Mouse (Mus musculus) liver, adult 2 months (tissue): Measurements from ENCODE around the gene Fam19a1. TPM values are rescaled to one million over a fixed set of nuclear protein-coding genes. Genes with fewer than 3 reads are reported as not detected.

ENCODE experiments used
- DNase-seq: peaks from one replicate; pipeline ENCODE4 v3.0.0-alpha.2; 2011; ENCODE audit warnings: low read depth, low spot score; ENCODE audit errors: extremely low read depth
- H3K27ac ChIP-seq: fragments of 200-500 bp; replicated peaks from 2 replicates; pipeline ENCODE4 v1.5.1; 2012; ENCODE audit warnings: low read depth, mild to moderate bottlenecking, control low read depth, inconsistent platforms, low read length; ENCODE audit not compliant: insufficient read depth
- H3K27me3 ChIP-seq: fragments of 200-500 bp; 2 replicates; pipeline ENCODE4 v1.6.1; 2012; ENCODE audit warnings: mild to moderate bottlenecking, moderate library complexity, low read length, inconsistent platforms; ENCODE audit not compliant: control insufficient read depth, insufficient read depth
- H3K36me3 ChIP-seq: fragments of 200-500 bp; 2 replicates; pipeline ENCODE4 v1.6.1; 2012; ENCODE audit warnings: low read length, inconsistent platforms; ENCODE audit not compliant: control insufficient read depth, insufficient read depth
- H3K4me1 ChIP-seq: fragments of 200-500 bp; 2 replicates; pipeline ENCODE4 v1.6.1; 2011; ENCODE audit warnings: low read length; ENCODE audit not compliant: control insufficient read depth, insufficient read depth
- H3K4me3 ChIP-seq: fragments of 200-500 bp; 2 replicates; pipeline ENCODE4 v1.5.1; 2011; ENCODE audit warnings: low read depth, mild to moderate bottlenecking, control low read depth, low read length, moderate library complexity; ENCODE audit not compliant: insufficient read depth
- H3K79me2 ChIP-seq: fragments of 200-500 bp; 2 replicates; pipeline ENCODE4 v1.6.1; 2012; ENCODE audit warnings: inconsistent platforms, mild to moderate bottlenecking, low read length, moderate library complexity; ENCODE audit not compliant: control insufficient read depth, insufficient read depth
- H3K9ac ChIP-seq: fragments of 200-500 bp; 2 replicates; pipeline ENCODE4 v1.6.1; 2012; ENCODE audit warnings: low read depth, mild to moderate bottlenecking, control low read depth, inconsistent platforms, low read length
- CTCF ChIP-seq: fragments of 200-500 bp; IDR thresholded peaks from 2 replicates; pipeline ENCODE4 v1.5.1; 2011; ENCODE audit warnings: low read depth, low read length, control low read depth
- POLR2A ChIP-seq: fragments of 200-500 bp; IDR thresholded peaks from 2 replicates; pipeline ENCODE4 v1.6.1; 2011; ENCODE audit warnings: low read length, control low read depth; ENCODE audit not compliant: insufficient read depth; ENCODE audit errors: extremely low read depth
- WGBS: fragments of 180-500 bp; shearing (Covaris S2); methylation state at CpG from one replicate; pipeline ENCODE4 v1.1.7; 2018; 5-methylcytosine and 5-hydroxymethylcytosine counted together
- polyA plus RNA-seq: library from polyadenylated mRNA; depleted of rRNA; stranded (reverse); fragments of >200 nt; gene quantifications from 2 replicates; pipeline ENCODE4 v1.2.3, GENCODE M21; 2012
- total RNA-seq: library from RNA; depleted of rRNA; stranded (reverse); fragments of >200 nt; gene quantifications from 2 replicates; pipeline ENCODE4 v1.2.3, GENCODE M21; 2014

The Fam19a1 gene
- total and polyA plus RNA-seq, 2 experiments, result 0.09 TPM; not detected in 1

- Histone ChIP-seq H3K27me3 (no peaks in the 10 kb centered on the region), H3K27ac (no peak overlapping the region), H3K36me3 (no peaks in the 10 kb centered on the region), H3K79me2 (no peaks in the 10 kb centered on the region), H3K4me3 (no peak overlapping the region), H3K4me1 (no peaks in the 10 kb centered on the region), H3K9ac (no peak overlapping the region)
- no peak for TF ChIP-seq CTCF
- no peak for DNase-seq
- WGBS, result 49% methylated on average over 2 of the region's 2 CpGs
Measured at GRCm38 (mm10) chr6:96420515-96420914, 307.6 kb downstream of the Fam19a1 start.

GRCm38 (mm10) chr6:96429390-96429789 is 316.4 kb downstream of the Fam19a1 start:
- Histone ChIP-seq H3K4me1 (no peaks in the 10 kb centered on the region), H3K4me3 (no peak overlapping the region), H3K27me3 (no peaks in the 10 kb centered on the region), H3K9ac (no peak overlapping the region), H3K36me3 (no peaks in the 10 kb centered on the region), H3K79me2 (no peaks in the 10 kb centered on the region), H3K27ac (no peak overlapping the region)
- WGBS, result 69% methylated on average over 6 of the region's 6 CpGs
- TF ChIP-seq CTCF (no peak), POLR2A (no peak)
- no peak for DNase-seq

DNA sequence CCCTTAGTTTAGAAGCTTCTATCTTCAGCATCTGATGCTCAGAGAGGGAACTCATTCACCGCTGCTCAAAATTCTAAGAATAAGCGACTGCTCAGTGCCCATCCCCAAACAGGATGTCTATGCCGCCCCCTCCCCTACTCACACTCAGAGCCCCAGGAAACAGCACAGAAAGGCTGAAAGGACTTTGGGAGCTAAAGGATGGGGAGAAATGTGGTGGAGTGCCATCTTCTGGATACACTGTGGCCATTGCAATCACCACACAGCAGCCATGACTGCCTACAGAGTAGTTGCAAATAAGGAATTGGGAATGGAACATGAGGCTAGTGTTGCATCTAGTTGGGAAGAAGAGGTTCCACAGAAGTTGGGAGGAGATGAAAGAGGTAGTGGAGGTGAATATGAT is 319.4 kb downstream of the Fam19a1 start:
- Histone ChIP-seq H3K79me2 (no peaks in the 10 kb centered on the region), H3K4me1 (no peaks in the 10 kb centered on the region), H3K36me3 (no peaks in the 10 kb centered on the region), H3K4me3 (no peak overlapping the region), H3K27me3 (no peaks in the 10 kb centered on the region), H3K27ac (no peak overlapping the region), H3K9ac (no peak overlapping the region)
- WGBS, result 68% methylated on average over 3 of the region's 3 CpGs
- no peak for DNase-seq
- no peak for TF ChIP-seq CTCF
- TF ChIP-seq POLR2A, result no peak

GRCm38 (mm10) chr6:96433896-96434295 is 320.9 kb downstream of the Fam19a1 start:
- Histone ChIP-seq H3K79me2 (no peaks in the 10 kb centered on the region), H3K27me3 (no peaks in the 10 kb centered on the region), H3K27ac (no peak overlapping the region), H3K4me1 (no peaks in the 10 kb centered on the region), H3K36me3 (no peaks in the 10 kb centered on the region), H3K9ac (no peak overlapping the region), H3K4me3 (no peak overlapping the region)
- DNase-seq, result no peak
- 71% methylated on average over 1 of the region's 1 CpGs for WGBS
- TF ChIP-seq POLR2A (no peak), CTCF (no peak)

DNA sequence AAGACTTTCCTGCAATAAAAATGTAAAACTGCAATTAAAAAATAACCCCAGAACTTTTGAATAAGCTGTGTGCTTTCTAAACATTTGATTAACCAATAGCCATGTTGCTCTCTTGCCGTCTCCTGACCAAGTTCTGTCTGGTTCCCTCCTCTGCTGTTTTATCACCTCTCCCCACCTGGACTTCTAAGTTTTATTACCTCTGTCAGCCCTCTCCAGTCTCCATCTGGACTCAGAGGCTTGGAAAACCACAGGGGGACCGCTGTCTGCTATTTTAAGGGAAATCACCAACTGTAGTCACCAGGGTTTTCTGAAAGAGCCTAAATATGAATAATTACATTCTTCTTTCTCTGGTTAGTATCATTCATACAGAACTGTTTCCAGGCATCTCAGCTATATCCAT is 322.6 kb downstream of the Fam19a1 start:
- no peak for DNase-seq
- no peak overlapping the region for H3K27ac ChIP-seq
- H3K4me3 ChIP-seq, result no peak overlapping the region
- no peaks in the 10 kb centered on the region for H3K36me3 ChIP-seq
- H3K27me3 ChIP-seq, result no peaks in the 10 kb centered on the region
- H3K79me2 ChIP-seq, result no peaks in the 10 kb centered on the region
- TF ChIP-seq POLR2A (no peak), CTCF (no peak)
- WGBS, result 89% methylated on average over 2 of the region's 2 CpGs
- H3K9ac ChIP-seq, result no peak overlapping the region
- H3K4me1 ChIP-seq, result no peaks in the 10 kb centered on the region

GRCm38 (mm10) chr6:96437814-96438213 is 324.9 kb downstream of the Fam19a1 start:
- WGBS, result 78% methylated on average over 3 of the region's 3 CpGs

More at GRCm38 (mm10) chr6:96437814-96438213, 324.9 kb downstream of the Fam19a1 start:
- Histone ChIP-seq H3K27me3 (no peaks in the 10 kb centered on the region), H3K4me3 (no peak overlapping the region), H3K36me3 (no peaks in the 10 kb centered on the region), H3K27ac (no peak overlapping the region), H3K4me1 (no peaks in the 10 kb centered on the region), H3K79me2 (no peaks in the 10 kb centered on the region), H3K9ac (no peak overlapping the region)
- DNase-seq, result no peak
- TF ChIP-seq POLR2A, result no peak
